Mouse (Mus musculus): Measurements from ENCODE around the gene Dennd1a.

Dennd1a gene

DNA sequence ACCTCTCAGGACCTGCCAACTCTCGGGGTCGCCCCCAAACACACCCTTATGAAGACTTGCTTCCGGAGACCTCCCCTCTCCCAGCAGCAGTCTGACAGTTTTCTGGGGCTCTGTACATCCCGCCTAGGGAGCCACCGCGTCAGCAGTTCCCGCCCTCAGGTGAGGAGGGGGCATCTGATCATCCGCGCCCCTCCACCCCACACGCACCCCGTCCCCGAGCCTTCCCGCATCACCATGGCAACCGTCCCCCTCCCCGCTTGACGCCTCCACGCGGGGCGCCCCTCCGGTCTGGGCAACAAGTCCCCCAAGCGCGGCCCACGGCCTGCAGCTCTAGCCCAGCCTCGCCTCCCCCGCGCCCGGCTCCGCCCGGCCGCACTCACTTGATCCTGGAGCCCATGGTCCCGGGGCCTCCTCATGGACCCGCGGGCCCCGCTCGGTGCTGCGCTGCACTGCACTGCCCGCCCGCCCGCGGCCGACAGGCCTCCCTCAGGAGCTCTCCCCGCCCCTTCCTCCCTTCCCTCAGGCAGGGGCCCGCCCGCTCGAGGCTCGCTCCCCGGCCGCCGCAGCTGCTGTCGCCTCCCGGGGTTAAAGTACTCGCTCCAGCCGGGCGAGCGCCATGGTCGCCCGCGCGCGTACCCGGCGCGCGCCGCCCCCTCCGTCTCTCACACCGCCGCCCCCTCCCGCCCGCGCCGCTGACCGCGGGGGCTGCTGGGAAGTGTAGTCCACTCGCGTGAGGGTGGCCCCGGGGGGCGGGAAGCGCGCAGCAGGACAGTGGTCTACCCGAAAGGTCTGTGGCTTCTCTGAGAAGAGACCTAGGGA is at the start of gene Dennd1a:
Dennd1a (minus strand) TSS at position 658 of the 819 bp plus-strand sequence.
- peak; percentile 86 to 88 for DNase-seq

DNA sequence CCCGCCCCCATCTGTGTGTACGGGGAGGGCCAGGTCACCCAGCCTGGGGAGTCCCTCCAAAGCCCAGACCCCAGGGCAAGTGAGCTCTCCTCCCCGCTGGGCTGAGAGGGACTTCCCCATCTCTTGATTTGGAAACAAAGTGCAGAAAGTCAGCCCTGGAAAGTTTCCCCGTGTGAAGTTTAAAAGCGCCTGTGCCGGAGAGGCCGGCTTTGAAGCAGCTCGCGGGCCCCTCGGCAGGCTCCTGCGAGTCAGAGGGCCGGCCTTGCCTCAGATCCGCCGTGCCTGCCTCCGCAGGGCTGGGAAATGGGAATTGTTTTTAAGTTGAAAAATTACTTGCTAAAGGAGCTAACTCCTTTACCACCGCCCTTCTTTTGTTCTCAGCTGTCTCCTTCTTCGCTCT is 49.4 kb upstream of the Dennd1a start:
- no peak for DNase-seq

DNA sequence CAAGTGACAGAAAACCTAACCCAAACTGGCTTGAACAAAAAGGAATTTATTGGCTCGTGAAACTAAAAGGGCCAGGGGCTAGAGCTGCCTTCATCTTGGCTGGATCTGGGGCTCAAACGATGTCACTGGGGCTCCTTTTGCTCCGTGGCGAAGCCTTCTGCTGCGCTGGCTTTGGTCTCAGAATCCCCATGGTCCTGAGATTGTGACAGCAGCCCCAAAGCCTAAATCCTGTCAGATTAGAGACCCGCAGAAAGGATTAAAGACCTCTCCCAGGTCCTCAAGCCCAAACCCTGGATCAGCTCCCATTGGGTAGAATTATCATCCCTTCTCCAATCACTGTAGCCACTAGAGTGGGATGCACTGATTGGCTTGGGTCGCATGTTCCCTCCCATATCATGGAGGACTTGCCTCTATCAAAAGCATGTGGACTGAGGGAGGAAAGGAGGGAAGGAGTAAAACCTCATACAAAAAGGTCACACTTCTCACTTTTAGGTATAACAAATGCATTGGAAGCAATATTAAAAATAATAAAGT is 46.5 kb upstream of the Dennd1a start:
- no peak for DNase-seq

DNA sequence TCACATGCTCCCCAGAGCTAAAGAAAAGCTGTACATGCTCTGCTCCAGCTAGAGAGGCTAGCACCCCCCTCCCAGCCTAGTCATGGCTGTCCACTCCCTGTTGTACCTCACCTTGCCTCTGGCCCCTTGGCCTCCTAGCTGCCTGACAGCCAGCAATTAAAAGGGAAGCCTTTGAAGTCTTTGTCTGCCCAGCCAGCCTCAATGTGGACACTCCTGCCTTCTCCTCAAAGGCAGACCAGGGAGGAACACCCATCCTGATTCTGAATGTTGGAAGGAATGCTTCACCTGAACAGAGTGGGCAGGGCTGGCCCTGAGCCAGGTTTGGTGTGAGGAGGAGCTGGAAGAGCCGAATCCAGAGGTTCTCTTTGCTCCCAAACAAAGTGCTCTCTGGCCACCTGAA is 39.5 kb upstream of the Dennd1a start:
- DNase-seq = no peak

DNA sequence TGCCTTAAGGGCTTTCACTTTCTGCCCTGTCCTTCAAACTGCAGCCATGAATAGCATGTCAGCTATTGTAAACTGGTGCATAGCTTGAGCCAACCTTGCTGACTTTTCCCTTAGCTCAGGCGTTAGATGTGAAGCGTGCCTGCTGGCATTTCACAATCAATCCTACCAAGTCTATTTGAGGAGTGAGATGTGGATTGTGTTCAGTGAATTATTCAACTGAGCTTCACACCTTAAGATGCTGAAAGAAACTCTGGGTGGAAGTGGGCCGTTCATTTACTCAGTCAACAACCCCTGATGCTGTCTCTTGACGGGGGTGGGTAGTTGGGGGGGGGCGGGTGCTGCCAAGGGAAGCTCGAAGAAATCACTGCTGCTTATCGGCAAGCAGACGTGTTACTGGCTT is 36.2 kb upstream of the Dennd1a start:
- DNase-seq = no peak

DNA sequence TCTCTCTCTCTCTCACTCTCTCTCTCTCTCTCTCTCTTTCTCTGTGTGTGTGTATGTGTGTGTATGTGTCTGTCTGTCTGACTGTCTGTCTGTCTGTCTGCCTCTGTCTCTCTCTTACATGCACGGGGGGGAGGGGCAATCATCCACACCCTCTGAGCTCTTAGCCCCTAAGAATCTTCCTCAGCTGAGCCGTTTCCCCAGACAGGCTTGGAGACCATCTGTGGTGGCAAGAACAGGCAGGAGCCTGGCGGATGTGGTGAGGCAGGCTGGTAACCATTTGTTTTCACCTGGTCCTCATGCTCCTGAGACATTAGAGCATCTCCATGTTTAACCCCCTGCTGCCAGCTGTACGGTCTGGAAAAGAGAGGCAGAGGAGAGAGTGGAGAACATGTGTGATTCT is 33.7 kb upstream of the Dennd1a start:
- peak; percentile 18 to 48 for DNase-seq

DNA sequence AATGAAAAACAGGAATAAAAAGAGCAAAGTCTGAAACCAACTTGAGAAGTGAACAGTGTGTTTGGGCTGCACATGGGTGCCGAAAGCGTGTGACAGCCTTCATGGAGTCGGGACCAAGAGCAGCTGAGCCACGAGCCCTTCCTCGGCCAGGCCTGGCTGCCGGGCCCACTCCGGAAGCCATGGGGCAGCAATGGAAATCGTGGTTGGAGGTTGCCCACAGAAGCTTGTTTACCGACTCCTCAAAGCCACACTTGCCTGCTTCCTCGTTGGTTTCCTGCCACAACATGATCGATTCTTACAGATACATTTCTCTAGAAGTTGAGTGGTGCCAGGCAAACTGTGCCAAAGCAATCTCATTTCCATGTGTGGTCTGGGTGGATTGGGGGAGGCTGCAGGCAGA is 31.9 kb upstream of the Dennd1a start:
- DNase-seq = peak in 1 of 2 experiments; percentile 7

DNA sequence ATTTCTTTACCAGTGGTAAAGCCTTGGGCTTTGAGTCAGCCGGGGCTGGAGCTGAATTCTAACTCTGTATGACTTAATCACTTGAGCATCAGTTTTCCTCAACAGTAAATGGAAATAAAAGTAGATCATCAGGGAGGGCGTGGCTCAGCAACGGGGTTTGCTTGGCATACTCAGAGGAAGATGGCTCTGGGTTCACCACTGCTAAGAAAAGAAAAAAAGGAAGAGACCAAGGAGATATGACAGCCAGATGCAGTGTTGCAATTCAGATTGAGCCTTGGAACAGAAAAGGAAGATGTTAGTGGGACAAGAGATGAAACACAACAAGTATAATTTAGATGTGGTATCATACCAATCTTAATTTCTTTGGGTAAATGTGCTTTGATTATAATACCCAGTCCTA is 26.2 kb upstream of the Dennd1a start:
- DNase-seq = no peak

DNA sequence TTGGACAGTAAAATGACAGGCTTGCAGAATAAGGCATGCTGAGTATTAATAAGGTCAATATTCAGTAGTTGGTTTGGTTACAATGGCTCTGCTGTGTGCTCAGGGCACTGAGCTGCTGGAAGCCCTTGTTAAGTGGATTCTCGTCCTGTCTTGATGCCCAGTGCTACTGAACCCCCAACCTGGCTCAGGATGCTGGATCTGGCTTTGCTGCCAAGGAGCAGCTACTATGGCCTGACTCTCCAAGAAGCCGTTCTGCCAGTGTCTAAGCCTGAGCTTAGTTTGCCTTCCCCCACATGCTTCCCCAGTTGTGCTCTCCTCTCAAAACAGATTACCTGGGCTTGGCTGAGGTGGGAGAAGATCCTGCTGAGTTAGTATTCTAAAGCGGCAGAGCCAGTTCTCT is 25.7 kb upstream of the Dennd1a start:
- no peak for DNase-seq

DNA sequence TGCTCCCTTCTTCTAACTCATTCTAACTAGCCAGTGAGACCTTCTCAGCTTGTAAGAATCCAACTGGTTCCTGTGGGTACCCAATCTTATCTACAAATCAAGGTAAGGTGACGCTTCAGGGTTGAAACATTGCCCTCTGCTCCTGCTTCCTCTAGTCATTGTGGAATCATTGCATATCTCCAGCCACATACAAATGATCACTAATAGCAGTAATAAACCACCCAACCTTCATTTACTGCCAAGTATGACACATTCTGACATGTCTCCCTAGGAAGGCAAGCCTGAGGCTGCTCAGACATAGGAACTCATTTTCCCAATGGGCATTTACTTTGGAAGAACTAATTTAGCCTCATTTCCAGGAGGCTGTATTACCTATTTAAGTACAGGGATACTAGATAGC is 18.0 kb upstream of the Dennd1a start:
- DNase-seq = no peak

DNA sequence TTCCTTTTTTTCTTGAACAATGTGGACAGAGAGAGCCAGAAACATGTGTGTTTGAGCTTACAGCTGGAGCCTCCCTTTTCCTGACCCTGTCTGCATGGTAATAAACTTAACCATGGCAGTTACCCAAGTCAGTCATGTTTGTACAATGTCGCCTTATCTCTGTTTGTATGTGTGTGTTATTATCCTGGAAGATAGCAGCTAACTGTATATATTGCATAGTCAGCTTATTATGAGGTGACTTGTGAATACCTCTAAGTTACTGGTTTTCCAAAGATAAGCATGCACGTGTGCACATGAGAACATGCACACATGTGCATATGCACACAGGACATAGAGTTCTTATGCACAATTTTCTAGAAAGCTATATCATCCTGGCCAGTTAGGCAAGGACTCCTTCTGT is 13.8 kb upstream of the Dennd1a start:
- no peak for DNase-seq

DNA sequence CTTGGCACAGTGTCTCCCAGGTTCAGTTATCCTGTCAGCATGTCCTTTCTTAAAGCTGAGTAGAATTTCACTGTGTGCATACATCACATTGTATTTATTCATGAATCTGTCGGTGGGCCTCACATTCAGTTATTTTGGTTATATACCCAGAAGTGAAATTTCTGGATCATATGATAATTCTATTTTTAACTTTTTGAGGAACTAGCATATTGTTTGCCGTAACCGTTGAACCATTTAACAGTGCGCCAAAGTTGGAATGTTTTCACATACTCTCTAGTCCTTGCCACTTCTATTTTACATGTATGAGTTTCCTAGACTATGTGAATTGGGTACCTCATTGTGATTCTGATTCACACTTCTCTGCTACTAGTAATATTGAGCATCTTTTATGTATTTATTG is 8.7 kb upstream of the Dennd1a start:
- DNase-seq = no peak

DNA sequence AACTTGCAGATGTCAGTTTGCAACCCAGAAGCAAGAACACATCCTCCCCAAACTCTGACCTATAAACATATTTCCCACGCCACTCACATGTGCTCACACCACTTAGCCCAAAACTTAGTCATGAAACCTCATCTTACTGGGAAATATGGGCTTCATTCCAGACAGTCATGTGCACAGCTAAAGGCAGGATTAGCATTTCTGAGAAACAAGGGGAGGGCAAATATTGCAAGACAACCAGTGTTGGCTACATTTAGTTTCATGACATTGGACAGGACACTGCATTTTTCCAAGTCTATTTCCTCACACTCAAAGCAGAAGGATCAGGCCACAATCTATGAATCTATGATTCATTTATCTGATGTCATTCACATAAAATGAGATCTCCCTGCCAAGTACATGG is 4.3 kb upstream of the Dennd1a start:
- DNase-seq = no peak

DNA sequence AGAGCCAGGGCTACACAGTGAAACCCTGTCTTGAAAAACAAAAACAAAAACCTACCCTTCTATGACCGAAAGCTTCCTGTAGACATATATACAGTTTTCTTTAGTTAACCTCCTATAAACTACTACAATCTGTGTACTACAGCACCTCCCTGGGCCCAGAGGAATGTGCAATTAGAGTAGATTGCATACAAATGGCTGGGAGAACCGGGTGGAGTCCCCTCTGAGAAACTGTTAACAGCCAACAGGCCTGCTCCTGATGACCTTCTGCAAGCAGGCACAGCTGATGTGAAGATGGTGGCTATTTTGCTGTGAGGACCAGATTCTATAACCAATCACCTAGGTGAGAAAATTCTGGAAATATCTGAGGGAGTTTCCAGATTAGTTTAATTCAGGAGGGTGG is 1.0 kb upstream of the Dennd1a start:
- no peak for DNase-seq

DNA sequence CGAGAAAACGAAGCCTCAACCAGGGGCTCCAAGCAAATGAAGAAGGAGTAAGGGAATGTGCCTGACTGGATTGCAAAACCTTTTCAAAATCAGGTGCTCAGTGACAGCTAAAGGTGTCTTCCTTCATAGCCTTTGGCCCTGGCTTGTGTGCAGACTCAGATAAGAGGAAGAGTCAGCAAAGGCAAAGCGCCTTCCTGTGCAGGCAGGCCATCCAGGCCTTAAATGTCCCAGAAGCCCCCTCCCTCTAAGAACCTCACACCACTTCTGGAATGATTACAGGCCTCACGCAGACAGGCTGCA is 807 bp downstream of the Dennd1a start:
- no peak for DNase-seq

DNA sequence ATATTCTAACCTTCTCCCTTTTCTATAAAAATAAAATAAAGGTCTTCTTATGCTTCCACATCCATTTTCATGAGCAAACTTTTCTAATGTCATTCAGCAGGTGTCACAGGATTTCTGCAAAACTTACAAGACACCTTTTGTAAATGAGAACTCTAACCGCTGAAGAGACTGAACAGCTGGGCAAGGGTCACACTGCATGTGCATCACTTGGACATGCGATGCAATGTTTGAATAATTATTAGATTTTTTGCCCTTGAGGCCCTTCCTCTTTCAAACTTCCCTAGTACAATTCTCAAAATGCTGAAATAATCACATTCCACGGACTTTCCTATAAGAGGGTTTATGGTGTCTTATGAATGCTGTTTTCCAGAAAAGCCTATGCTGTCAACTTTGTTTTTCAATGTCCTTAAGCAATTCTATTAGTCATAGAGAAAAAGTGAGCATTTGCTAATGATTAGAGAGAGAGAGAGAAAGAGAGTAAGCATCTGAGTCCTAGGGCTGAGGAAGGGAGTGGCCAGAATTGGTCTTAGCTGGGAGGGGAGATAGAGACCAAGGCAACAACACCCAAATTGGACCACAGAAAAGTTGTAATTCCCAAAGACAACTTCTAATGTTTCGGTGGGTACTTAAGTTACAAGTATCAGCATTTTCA is 1.3 kb downstream of the Dennd1a start:
- no peak for DNase-seq

DNA sequence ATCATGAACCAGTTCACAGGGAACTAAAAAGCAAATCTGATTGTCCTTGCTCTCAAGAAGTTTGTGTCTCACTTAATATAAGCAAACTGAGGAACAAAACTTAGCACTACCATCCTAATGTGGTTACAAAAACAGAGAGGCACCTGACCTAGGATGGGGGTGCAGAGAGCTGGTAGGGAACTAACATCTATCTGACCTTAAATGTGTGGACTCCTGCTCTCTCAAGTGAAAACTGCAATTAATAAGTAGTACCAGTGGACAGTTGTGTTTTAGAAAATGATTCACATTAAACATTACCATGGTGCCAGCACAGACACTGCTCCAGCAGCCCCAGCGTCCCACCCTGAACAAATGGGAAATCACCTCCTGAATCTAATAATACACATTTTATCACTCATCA is 3.2 kb downstream of the Dennd1a start:
- no peak for DNase-seq

DNA sequence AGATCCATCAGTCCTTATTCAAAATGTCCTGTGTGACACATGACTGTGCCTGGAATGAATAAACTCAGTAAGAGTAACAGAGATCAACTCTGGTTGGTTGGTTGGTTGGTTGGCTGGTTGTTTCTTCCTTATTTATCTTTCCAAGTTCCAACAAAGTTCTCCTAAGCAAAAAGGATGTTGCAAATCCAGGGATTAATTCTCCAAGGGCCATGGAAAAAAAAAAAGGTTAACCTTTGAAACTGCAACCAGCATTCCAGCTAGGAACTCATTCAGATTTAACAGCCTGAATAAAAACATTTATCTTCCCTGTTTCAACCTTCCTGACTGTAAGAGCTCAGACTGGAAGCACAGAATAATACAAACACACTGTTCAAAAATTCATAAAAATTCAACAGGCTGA is 6.8 kb downstream of the Dennd1a start:
- no peak for DNase-seq

DNA sequence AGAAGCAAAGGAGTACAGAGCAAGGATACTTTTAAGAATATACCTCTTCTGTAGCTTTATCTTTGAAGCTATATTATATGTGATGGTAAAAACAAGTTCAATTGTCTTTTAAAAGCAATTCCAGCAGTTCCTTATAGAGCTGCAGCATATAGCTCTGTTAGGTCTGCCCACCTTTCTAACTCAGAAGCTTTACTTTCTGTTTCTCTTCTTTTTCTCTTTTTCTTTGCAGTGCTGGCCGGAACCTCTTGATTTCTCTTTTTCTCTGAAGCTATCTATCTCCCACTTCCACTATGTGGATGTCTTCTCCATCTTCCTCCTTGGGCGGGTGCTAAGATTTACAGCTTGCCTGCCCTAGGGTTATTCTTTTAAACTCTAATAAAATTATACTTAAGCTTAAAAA is 12.2 kb downstream of the Dennd1a start:
- DNase-seq = no peak

DNA sequence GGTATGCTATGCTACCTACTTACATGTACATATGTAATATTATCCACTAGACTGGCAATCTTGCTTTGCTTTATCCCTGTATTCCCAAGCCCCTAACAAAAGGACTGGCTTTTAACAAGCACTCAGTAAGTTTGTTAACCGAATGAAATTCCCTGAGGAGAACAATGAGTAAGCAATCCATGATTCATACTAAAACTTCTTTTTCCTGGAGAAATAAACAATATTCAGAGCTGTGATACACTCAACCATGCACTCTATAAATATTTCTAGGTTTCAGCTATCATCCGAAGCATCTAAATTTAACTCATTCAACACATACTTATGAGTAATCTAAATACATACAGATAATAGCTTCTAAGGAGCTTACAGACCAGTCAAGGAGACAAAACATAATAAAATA is 23.5 kb downstream of the Dennd1a start:
- no peak for DNase-seq

DNA sequence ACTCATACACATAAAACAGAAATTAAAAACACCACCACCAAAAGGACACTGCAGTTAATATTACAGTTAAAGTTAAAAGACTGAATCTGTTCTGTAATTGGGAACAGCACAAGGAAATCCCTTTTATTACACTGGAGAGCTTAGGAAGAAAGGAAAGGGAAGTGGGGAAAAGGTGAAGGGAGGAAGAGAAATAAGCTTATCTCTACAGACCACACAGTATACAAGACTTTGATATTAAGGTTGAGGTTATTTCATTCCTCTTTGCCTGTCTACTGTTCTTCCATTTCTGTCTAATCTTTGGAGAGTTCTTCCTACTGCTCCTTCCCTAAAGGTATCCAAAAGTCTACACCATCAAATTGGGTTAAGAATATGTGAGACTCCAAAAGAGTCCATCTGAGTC is 28.1 kb downstream of the Dennd1a start:
- DNase-seq = no peak

DNA sequence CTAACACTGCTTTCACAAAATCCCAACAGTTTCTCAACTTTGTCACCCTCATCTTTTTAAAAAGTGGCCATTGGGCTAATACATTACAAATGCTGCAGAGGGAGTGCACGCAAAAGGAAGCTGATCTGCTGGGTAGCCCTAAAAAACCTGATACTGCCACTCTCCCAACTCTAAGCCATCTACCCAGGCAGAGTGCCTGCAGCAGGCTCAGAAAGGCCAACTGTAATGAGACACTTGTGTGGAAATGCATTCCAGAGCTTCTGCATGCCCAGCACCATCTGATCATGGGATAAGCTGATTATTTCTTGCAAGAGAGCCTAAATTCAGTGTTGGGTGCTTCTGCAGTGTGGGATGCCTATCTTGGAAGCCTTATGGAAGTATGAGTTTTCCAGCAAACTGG is 49.6 kb downstream of the Dennd1a start:
- no peak for DNase-seq

DNA sequence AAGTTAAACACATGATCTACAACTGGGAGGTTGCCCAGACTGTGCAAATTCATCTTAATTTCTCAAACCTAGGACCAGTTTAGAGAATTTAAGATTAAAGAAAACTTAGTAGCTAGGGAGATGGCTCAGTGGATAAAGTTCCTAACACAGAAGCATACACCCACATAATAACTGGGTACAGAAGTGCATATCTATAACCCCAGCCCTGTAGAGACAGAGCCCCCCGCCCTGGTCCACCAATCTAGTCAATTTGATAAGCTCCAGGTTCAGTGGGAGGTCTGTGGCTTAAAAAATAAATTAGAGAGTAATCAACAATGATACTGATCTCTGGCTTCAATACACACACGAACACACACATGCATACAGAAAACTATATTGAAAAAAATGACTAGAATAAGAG is 51.6 kb downstream of the Dennd1a start:
- DNase-seq = no peak

DNA sequence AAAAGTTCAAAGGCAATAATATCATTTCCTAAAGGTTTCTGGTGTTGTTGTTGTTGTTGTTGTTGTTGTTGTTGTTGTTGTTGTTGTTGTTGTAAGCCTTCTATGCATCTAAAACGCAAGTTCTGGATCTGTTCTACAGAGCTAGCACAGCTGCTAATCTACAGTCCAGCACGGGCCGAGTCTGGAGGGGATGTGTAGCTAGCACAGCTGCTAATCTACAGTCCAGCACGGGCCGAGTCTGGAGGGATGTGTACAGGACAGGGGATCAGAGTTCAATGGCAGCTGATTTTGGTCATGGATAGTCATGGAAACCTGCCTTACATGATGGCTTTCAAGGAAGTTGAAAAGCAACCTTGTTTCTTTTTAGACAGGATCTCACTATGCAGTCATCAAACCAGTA is 57.3 kb downstream of the Dennd1a start:
- DNase-seq = no peak

DNA sequence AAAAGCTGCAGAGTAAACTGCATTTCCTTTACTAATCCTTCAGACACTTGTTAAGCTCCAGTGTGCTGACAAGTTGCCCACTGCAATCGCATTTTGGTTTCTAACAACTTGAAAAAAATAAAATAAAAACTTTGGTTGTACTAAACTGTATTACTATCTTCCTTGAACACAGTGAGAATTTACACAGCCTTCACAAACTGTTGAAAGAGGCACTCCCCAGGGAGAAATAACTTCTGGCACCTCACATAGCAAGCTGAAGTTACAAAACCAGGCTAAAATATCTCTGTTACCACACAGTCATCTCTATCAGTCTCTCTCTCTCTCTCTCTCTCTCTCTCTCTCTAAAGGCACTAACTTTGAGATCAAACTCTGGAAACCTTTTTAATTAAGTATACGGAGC is 63.4 kb downstream of the Dennd1a start:
- no peak for DNase-seq
